Mouse (Mus musculus): ENCODE measurements around the gene Tarsl2. TPM values are rescaled to one million over a fixed set of nuclear protein-coding genes. Genes with fewer than 3 reads are reported as not detected.
A peak's percentile ranks its signal among the peaks of the same experiment; 100 is the strongest.

Gene Tarsl2
- total RNA-seq (2012; rRNA removed) (4.2 TPM in 2 replicates), total RNA-seq (2014; rRNA removed) (3.7 and 4.0 TPM in 2 replicates), polyA plus RNA-seq (2012; ENCODE audit: insufficient read length, low read depth) (3.3 and 3.7 TPM in 2 replicates)

DNA sequence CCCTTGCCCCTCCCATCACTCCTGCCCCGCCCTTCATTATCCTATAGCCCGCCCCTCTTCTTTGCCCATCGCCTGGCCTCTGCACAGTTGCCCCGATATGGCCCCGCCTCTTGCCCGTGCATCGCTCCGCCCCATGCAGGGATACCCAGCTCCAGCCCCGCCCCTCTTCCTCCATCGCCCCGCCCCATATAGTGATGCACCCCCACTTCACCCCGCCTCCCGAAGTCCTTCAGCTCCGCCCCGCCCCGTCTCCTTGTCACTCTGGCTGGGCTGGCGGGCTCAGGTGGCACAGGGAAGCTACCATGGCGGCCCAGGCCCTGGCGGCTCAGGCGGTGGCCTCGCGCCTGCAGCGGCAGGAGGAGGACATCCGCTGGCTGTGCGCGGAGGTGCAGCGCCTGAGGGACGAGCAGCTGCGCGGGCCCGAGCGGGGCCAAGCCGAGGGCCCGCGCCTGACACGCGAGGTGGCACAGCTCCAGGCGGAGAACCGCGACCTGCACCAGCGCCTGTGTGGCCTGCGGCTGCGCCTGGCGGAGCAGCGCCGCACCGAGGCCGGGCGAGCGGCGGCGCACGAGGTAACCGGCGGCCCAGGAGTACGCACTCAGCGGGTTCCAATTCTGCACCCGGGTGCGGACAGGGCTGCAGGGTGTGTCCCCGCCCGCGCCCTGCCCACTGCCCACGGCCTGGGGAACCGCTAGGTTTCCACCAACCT, at the start of gene Tarsl2:
Tarsl2 (plus strand) TSS at position 256 of the 709 bp plus-strand sequence.
- in situ Hi-C loops (cut with MboI; ENCODE audit: low pct_ligation_motif_present, low pct_unique_long_range_greater_than_20kb, low sequenced_read_pairs) = no loop called here
- H3K9me3 ChIP-seq (replicated peaks; ENCODE audit: low read length) = no peaks in the 10 kb centered on the region
- no peaks in the 10 kb centered on the region for H3K79me2 ChIP-seq (replicated peaks; ENCODE audit: control insufficient read depth, extremely low read depth, insufficient read depth, poor library complexity, severe bottlenecking)
- peaks cover 25% of the 10 kb centered on the region for H3K27me3 ChIP-seq (replicated peaks)
- H3K4me1 ChIP-seq (ENCODE audit: control insufficient read depth in 1 of 2, insufficient read depth in 2 of 2) = peaks cover 4 to 8% of the 10 kb centered on the region in 2 experiments; a peak in 3 of 4 replicates
- H3K9ac ChIP-seq (ENCODE audit: insufficient read depth, low read depth) = peak within 1 kb of the TSS; percentile 70
- TF ChIP-seq ELF1 (IDR thresholded peaks at IDR 0.05; ENCODE audit: low read depth, low read length) (peak; percentile 24; the same call in 1 of the 2 replicates), EP300 (IDR thresholded peaks at IDR 0.05; ENCODE audit: low read length) (no peak), IRF4 (IDR thresholded peaks at IDR 0.05; ENCODE audit: low read depth, low read length) (no peak), ZC3H11A (IDR thresholded peaks at IDR 0.05; ENCODE audit: low read depth, low read length) (no peak), CTCF (conservative IDR thresholded peaks at IDR 0.05 in 1 of 2, IDR thresholded peaks at IDR 0.05 in 1 of 2; ENCODE audit: low read depth in 2 of 2, low read length in 2 of 2) (peak in 1 of 2 experiments; percentile 32; a peak in 1 of 4 replicates), ZMIZ1 (IDR thresholded peaks at IDR 0.05; ENCODE audit: low read depth, low read length) (no peak; the same call in 1 of the 2 replicates), SIN3A (IDR thresholded peaks at IDR 0.05; ENCODE audit: low read length) (no peak), TBP (conservative IDR thresholded peaks at IDR 0.05; ENCODE audit: low read depth, low read length) (0 out of 2 replicates have a peak, but pooled peaks have one; percentile 10), NELFE (IDR thresholded peaks at IDR 0.05; ENCODE audit: low read depth, low read length) (peak; percentile 50; the same call in 1 of the 2 replicates), MAX (IDR thresholded peaks at IDR 0.05; ENCODE audit: low read length) (no peak; the same call in 1 of the 2 replicates), BHLHE40 (IDR thresholded peaks at IDR 0.05; ENCODE audit: low read depth, low read length) (no peak), NRF1 (IDR thresholded peaks at IDR 0.05; ENCODE audit: low read depth, low read length) (peak; percentile 80), RCOR1 (conservative IDR thresholded peaks at IDR 0.05; ENCODE audit: low read depth, low read length) (no peak), GABPA (IDR thresholded peaks at IDR 0.05; ENCODE audit: insufficient replicate concordance, low read depth, low read length) (no peak), ZKSCAN1 (IDR thresholded peaks at IDR 0.05; ENCODE audit: borderline replicate concordance, low read depth, low read length) (no peak), CHD1 (IDR thresholded peaks at IDR 0.05; ENCODE audit: low read depth, low read length) (no peak), MAFK (IDR thresholded peaks at IDR 0.05; ENCODE audit: insufficient replicate concordance, low read length) (no peak), CHD2 (IDR thresholded peaks at IDR 0.05; ENCODE audit: low read length) (no peak), SMC3 (IDR thresholded peaks at IDR 0.05; ENCODE audit: low read depth, low read length) (no peak), POLR2AphosphoS2 (IDR thresholded peaks at IDR 0.05; ENCODE audit: low read depth, low read length) (no peak), ETS1 (conservative IDR thresholded peaks at IDR 0.05; ENCODE audit: low read depth, low read length) (no peak), USF1 (IDR thresholded peaks at IDR 0.05; ENCODE audit: low read depth, low read length) (no peak), JUND (conservative IDR thresholded peaks at IDR 0.05; ENCODE audit: low read depth, low read length) (no peak), MAZ (IDR thresholded peaks at IDR 0.05; ENCODE audit: low read depth, low read length) (0 out of 2 replicates have a peak, but pooled peaks have one; percentile 38), MXI1 (IDR thresholded peaks at IDR 0.05; ENCODE audit: low read depth, low read length) (peak; percentile 75; the same call in 1 of the 2 replicates), USF2 (conservative IDR thresholded peaks at IDR 0.05; ENCODE audit: low read depth, low read length) (no peak), HCFC1 (IDR thresholded peaks at IDR 0.05; ENCODE audit: low read depth, low read length) (no peak), E2F4 (IDR thresholded peaks at IDR 0.05; ENCODE audit: insufficient replicate concordance, low read depth, low read length) (no peak), TCF12 (IDR thresholded peaks at IDR 0.05; ENCODE audit: low read depth, low read length) (peak; percentile 49; the same call in 1 of the 2 replicates), KAT2A (IDR thresholded peaks at IDR 0.05; ENCODE audit: insufficient replicate concordance, low read length) (no peak), MEF2A (IDR thresholded peaks at IDR 0.05; ENCODE audit: borderline replicate concordance, low read depth, low read length) (no peak), PAX5 (IDR thresholded peaks at IDR 0.05; ENCODE audit: low read length) (no peak), ZNF384 (IDR thresholded peaks at IDR 0.05; ENCODE audit: low read depth, low read length) (no peak), UBTF (IDR thresholded peaks at IDR 0.05; ENCODE audit: low read depth, low read length) (peak; percentile 97), JUN (IDR thresholded peaks at IDR 0.05; ENCODE audit: insufficient read depth, low read depth, low read length) (no peak), RAD21 (IDR thresholded peaks at IDR 0.05; ENCODE audit: low read depth, low read length) (no peak), MYC (IDR thresholded peaks at IDR 0.05; ENCODE audit: low read depth, low read length) (no peak), POLR2A (IDR thresholded peaks at IDR 0.05; ENCODE audit: low read depth, low read length) (peak; percentile 86)
- dilution Hi-C loops (cut with MboI; ENCODE audit: extremely low pct_ligation_motif_present, extremely low pct_unique_long_range_greater_than_20kb, low sequenced_read_pairs) = no loop called here
- peak within 1 kb of the TSS; percentile 49 to 75 (median 56) for H3K4me3 ChIP-seq (replicated peaks in 1 of 3; ENCODE audit: low read depth in 2 of 3, low read length in 2 of 3, poor library complexity in 1 of 3)
- peak; percentile 93 for DNase-seq (ENCODE audit: extremely low read depth)
- peak within 1 kb of the TSS; percentile 93 for H3K4me2 ChIP-seq (ENCODE audit: insufficient read depth, low read depth, poor library complexity, severe bottlenecking)
- H3K27ac ChIP-seq (ENCODE audit: insufficient read depth, low read depth) = peak within 1 kb of the TSS; percentile 47; the same call in 1 of the 2 replicates
- H3K36me3 ChIP-seq (replicated peaks in 1 of 2; ENCODE audit: control insufficient read depth in 1 of 2, insufficient read depth in 1 of 2, low read length in 1 of 2) = peaks cover 0 to 4% of the 10 kb centered on the region in 2 experiments

All from CH12.LX (cell line).